ENCODE assay signal across 9 mouse cellular contexts in the genomic region with DNA sequence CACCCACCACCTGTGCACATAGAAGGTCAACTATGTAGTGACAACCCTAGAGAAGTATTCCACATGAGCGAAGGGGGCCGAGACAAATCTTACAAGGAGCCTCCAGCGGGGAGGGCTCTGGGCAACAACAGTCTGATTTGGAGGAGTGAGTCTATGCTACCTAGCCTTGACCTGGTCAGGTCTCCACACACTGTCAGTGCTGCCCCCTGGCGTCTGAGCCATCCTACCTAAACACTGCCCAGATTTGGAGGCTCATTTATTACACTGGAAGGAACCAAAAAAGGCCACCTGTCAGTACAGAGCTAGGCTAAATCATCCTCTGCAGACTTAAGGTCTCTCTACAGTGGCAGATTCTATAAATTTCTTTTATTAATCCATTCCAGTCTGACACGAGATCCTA. TPM values are rescaled to one million over a fixed set of nuclear protein-coding genes. Genes with fewer than 3 reads are reported as not detected.
A peak's percentile ranks its signal among the peaks of the same experiment; 100 is the strongest.
DNase-seq lines count a peak whose midpoint lies in the region; ATAC-seq and TF ChIP-seq lines count a peak whose summit lies in the region.
"Had no signal": no experiment of that assay in that cellular context is flagged by ENCODE, and none has a peak within 500 bp of the region (broad histone marks: within the 10 kb centered on the region; RNA-seq: fewer than 3 reads in every experiment).

No protein-coding gene starts in this region.

- peak; percentile 78 for TF ChIP-seq CTCF in intestine, postnatal 0 days (IDR thresholded peaks at IDR 0.05; ENCODE audit: low read depth)

- WGBS in embryonic facial prominence, embryonic 14.5 days, result 71% methylated on average over 5 of the region's 5 CpGs
- 64% methylated on average over 5 of the region's 5 CpGs for WGBS in intestine, postnatal 0 days

- no peak for ATAC-seq in cerebellum, adult (ENCODE audit: insufficient number of reproducible peaks, low FRiP score, low TSS enrichment)
- ATAC-seq in embryonic facial prominence, embryonic 14.5 days (ENCODE audit: low read depth), result 0 out of 2 replicates have a peak, but pooled peaks have one; percentile 55
- peak; percentile 51; the same call in 1 of the 2 replicates for ATAC-seq in intestine, postnatal 0 days

- DNase-seq in cerebellum, adult 11 months, result peak; percentile 52
- DNase-seq in 3T3-L1 (ENCODE audit: low read depth, low spot score), result peak; percentile 72
- peak; percentile 86 for DNase-seq in adrenal gland, postnatal 25 days
- peak; percentile 44 for DNase-seq in embryonic facial prominence, embryonic 14.5 days (ENCODE audit: low spot score)
- DNase-seq in lung, postnatal 10 days, result peak; percentile 77
- DNase-seq in splenic B cell, adult 2 months (ENCODE audit: low read depth, low spot score), result peak; percentile 37

- H3K4me3 ChIP-seq in embryonic facial prominence, embryonic 14.5 days (ENCODE audit: low read depth, low read length), result no peak overlapping the region
- H3K4me3 ChIP-seq in intestine, postnatal 0 days (ENCODE audit: low read depth, low read length), result no peak overlapping the region

- H3K4me1 ChIP-seq in embryonic facial prominence, embryonic 14.5 days (ENCODE audit: control insufficient read depth, insufficient read depth, low read length), result no peaks in the 10 kb centered on the region
- H3K4me1 ChIP-seq in intestine, postnatal 0 days (replicated peaks; ENCODE audit: control insufficient read depth, insufficient read depth, low read length), result no peaks in the 10 kb centered on the region

- H3K4me2 ChIP-seq in embryonic facial prominence, embryonic 14.5 days (ENCODE audit: low read depth, low read length), result no peak overlapping the region
- H3K4me2 ChIP-seq in intestine, postnatal 0 days (replicated peaks; ENCODE audit: low read depth), result no peak overlapping the region

- H3K27ac ChIP-seq in embryonic facial prominence, embryonic 14.5 days (replicated peaks; ENCODE audit: low read depth, low read length), result no peak overlapping the region
- no peak overlapping the region for H3K27ac ChIP-seq in intestine, postnatal 0 days (ENCODE audit: low read depth, low read length)

- H3K36me3 ChIP-seq in embryonic facial prominence, embryonic 14.5 days (ENCODE audit: control insufficient read depth, insufficient read depth, low read length), result peaks cover 79% of the 10 kb centered on the region
- peaks cover 74% of the 10 kb centered on the region for H3K36me3 ChIP-seq in intestine, postnatal 0 days (ENCODE audit: control insufficient read depth, insufficient read depth)
- peaks cover 29% of the 10 kb centered on the region for H3K36me3 ChIP-seq in splenic B cell, adult 2 months (ENCODE audit: control insufficient read depth, insufficient read depth, low read length, poor library complexity, severe bottlenecking)

- H3K9me3 ChIP-seq in embryonic facial prominence, embryonic 14.5 days (ENCODE audit: control insufficient read depth, low read length), result no peaks in the 10 kb centered on the region
- no peaks in the 10 kb centered on the region for H3K9me3 ChIP-seq in intestine, postnatal 0 days (ENCODE audit: control insufficient read depth)

- H3K9ac ChIP-seq in embryonic facial prominence, embryonic 14.5 days (ENCODE audit: low read depth, low read length), result no peak overlapping the region
- no peak overlapping the region for H3K9ac ChIP-seq in intestine, postnatal 0 days (ENCODE audit: low read depth, low read length)

- no peaks in the 10 kb centered on the region for H3K27me3 ChIP-seq in embryonic facial prominence, embryonic 14.5 days (replicated peaks; ENCODE audit: control insufficient read depth, insufficient read depth, low read length)
- H3K27me3 ChIP-seq in intestine, postnatal 0 days (replicated peaks; ENCODE audit: control insufficient read depth, insufficient read depth, low read length), result no peaks in the 10 kb centered on the region
- H3K27me3 ChIP-seq in splenic B cell, adult 2 months (ENCODE audit: control insufficient read depth, insufficient read depth, low read length, poor library complexity, severe bottlenecking), result no peaks in the 10 kb centered on the region

RNA-seq across cellular contexts. Expression of gene Higd1b, which starts 16.2 kb away (rescaled TPM):
- 0.76 TPM in 1 of 2 replicates, not detected in the other for total RNA-seq in adrenal gland, postnatal 25 days (2021)
- 0.79 and 1.3 TPM in 2 replicates for polyA plus RNA-seq in embryonic facial prominence, embryonic 14.5 days (2014; fragmentation: Nextera tagmentation; extraction: Ambion mirVana)
- polyA plus RNA-seq in intestine, postnatal 0 days (2015; fragmentation: Nextera tagmentation; extraction: Ambion mirVana), result 0.22 and 0.52 TPM in 2 replicates
- polyA plus RNA-seq: stomach, embryonic 14.5 days had no signal

RNA-seq across cellular contexts. Expression of gene Eftud2, which starts 28.9 kb away (rescaled TPM):
- 77.2 and 81.2 TPM in 2 replicates for total RNA-seq in adrenal gland, postnatal 25 days (2021)
- 130 and 154 TPM in 2 replicates for polyA plus RNA-seq in embryonic facial prominence, embryonic 14.5 days (2014; fragmentation: Nextera tagmentation; extraction: Ambion mirVana)
- polyA plus RNA-seq in intestine, postnatal 0 days (2015; fragmentation: Nextera tagmentation; extraction: Ambion mirVana), result 50.9 and 56.0 TPM in 2 replicates

RNA-seq across cellular contexts. Expression of gene Ccdc103, which starts 29.1 kb away (rescaled TPM):
- total RNA-seq in adrenal gland, postnatal 25 days (2021), result 1.0 TPM in 1 of 2 replicates, not detected in the other
- 1.0 and 2.3 TPM in 2 replicates for polyA plus RNA-seq in embryonic facial prominence, embryonic 14.5 days (2014; fragmentation: Nextera tagmentation; extraction: Ambion mirVana)
- polyA plus RNA-seq in intestine, postnatal 0 days (2015; fragmentation: Nextera tagmentation; extraction: Ambion mirVana), result 0.20 and 0.50 TPM in 2 replicates

RNA-seq across cellular contexts. Expression of gene Gjc1, which starts 32.4 kb away (rescaled TPM):
- total RNA-seq in adrenal gland, postnatal 25 days (2021), result 20.0 and 22.7 TPM in 2 replicates
- polyA plus RNA-seq in embryonic facial prominence, embryonic 14.5 days (2014; fragmentation: Nextera tagmentation; extraction: Ambion mirVana), result 46.0 and 49.6 TPM in 2 replicates
- polyA plus RNA-seq in intestine, postnatal 0 days (2015; fragmentation: Nextera tagmentation; extraction: Ambion mirVana), result 16.1 and 18.8 TPM in 2 replicates

RNA-seq across cellular contexts. Expression of gene Fam187a, which starts 33.1 kb away (rescaled TPM):
- not detected in 2 replicates for total RNA-seq in adrenal gland, postnatal 25 days (2021)
- not detected in 2 replicates for polyA plus RNA-seq in embryonic facial prominence, embryonic 14.5 days (2014; fragmentation: Nextera tagmentation; extraction: Ambion mirVana)
- polyA plus RNA-seq in intestine, postnatal 0 days (2015; fragmentation: Nextera tagmentation; extraction: Ambion mirVana), result not detected in 2 replicates
- polyA plus RNA-seq: stomach, embryonic 14.5 days had no signal
